Mouse (Mus musculus) embryonic fibroblast, embryonic 13.5 days (primary cell): ENCODE results near the gene Soga1.

Experiments
- CTCF ChIP-seq: IDR thresholded peaks from 2 replicates; pipeline ENCODE4 v1.5.1; 2011; ENCODE audit warnings: mild to moderate bottlenecking, control low read depth, low read length, moderate library complexity, borderline replicate concordance; ENCODE audit not compliant: insufficient read depth
- POLR2A ChIP-seq: IDR thresholded peaks from 2 replicates; pipeline ENCODE4 v1.6.1; 2011; ENCODE audit warnings: low read depth, mild to moderate bottlenecking, control low read depth, low read length, moderate library complexity

DNA sequence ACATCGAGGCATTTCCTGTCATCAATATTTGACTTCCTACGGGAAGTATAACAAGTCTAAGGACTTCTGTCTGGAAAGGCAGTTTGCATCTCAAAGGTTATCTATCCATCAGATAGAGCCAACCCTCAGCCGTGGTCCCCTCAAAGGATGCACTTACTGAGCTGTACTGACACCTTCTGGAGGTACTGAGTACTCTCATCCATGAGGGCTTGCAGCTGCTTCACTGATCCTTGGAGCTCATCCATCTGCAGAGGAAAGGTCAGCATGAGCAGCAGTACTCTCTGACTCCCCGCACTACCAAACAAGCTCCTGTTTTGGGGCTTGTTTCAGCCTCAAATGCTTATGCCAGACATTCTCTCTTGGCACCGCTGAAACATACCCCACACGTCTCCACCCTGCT is 82.5 kb downstream of the Soga1 start:
- TF ChIP-seq CTCF (peak; percentile 53), POLR2A (no peak)
